Mouse (Mus musculus): Measurements from ENCODE around the gene Hist1h3f. TPM values are rescaled to one million over a fixed set of nuclear protein-coding genes. Genes with fewer than 3 reads are reported as not detected.
"Not testable (repeated sequence)": the region's sequence is repeated elsewhere in the genome, so short reads cannot be mapped to it uniquely, and the experiment has no call there.

Gene Hist1h3f
- polyA plus RNA-seq, 1 experiment from 2014 or later = 0.71 TPM

GRCm38 (mm10) chr13:23561883-23562659 lies 18.2 kb downstream of the Hist1h3f start, which contains the start of gene Hist1h3e:
Gene Hist1h3e (minus strand): TSS chr13:23562369.
- not testable (repeated sequence) for H3K4me1 ChIP-seq (ENCODE audit: control insufficient read depth, insufficient read depth, low read length); H3K27me3 ChIP-seq (replicated peaks; ENCODE audit: control insufficient read depth, insufficient read depth, low read length); H3K36me3 ChIP-seq (ENCODE audit: control insufficient read depth, insufficient read depth, low read length); H3K9me3 ChIP-seq (ENCODE audit: control insufficient read depth, low read length)
- Histone ChIP-seq H3K9ac (ENCODE audit: low read depth, low read length) (peak within 1 kb of the TSS; percentile 63), H3K4me3 (ENCODE audit: low read depth, low read length) (peak within 1 kb of the TSS; percentile 42), H3K27ac (replicated peaks; ENCODE audit: low read depth, low read length) (peak within 1 kb of the TSS; percentile 98), H3K4me2 (ENCODE audit: low read depth, low read length) (peak within 1 kb of the TSS; percentile 70)
- DNase-seq (ENCODE audit: low spot score) (peak; percentile 99), ATAC-seq (ENCODE audit: low read depth) (peak; percentile 93)
- WGBS = 0% methylated on average over 35 of the region's 67 CpGs

GRCm38 (mm10) chr13:23562699-23563462 lies 19.0 kb downstream of the Hist1h3f start:
- DNase-seq (ENCODE audit: low spot score) (peak; percentile 91), ATAC-seq (ENCODE audit: low read depth) (peak; percentile 45)
- H3K4me2 ChIP-seq (ENCODE audit: low read depth, low read length) = peak overlapping the region; percentile 70
- peak overlapping the region; percentile 42 for H3K4me3 ChIP-seq (ENCODE audit: low read depth, low read length)
- H3K27ac ChIP-seq (replicated peaks; ENCODE audit: low read depth, low read length) = peak overlapping the region; percentile 98
- no peaks in the 10 kb centered on the region for H3K27me3 ChIP-seq (replicated peaks; ENCODE audit: control insufficient read depth, insufficient read depth, low read length)
- peak overlapping the region; percentile 63 for H3K9ac ChIP-seq (ENCODE audit: low read depth, low read length)
- no peaks in the 10 kb centered on the region for H3K36me3 ChIP-seq (ENCODE audit: control insufficient read depth, insufficient read depth, low read length)
- H3K9me3 ChIP-seq (ENCODE audit: control insufficient read depth, low read length) = no peaks in the 10 kb centered on the region
- 3% methylated on average over 18 of the region's 18 CpGs for WGBS
- H3K4me1 ChIP-seq (ENCODE audit: control insufficient read depth, insufficient read depth, low read length) = no peaks in the 10 kb centered on the region

GRCm38 (mm10) chr13:23564482-23564881 lies 20.6 kb downstream of the Hist1h3f start:
- Histone ChIP-seq H3K9me3 (ENCODE audit: control insufficient read depth, low read length) (no peaks in the 10 kb centered on the region), H3K36me3 (ENCODE audit: control insufficient read depth, insufficient read depth, low read length) (no peaks in the 10 kb centered on the region), H3K4me2 (ENCODE audit: low read depth, low read length) (no peak overlapping the region), H3K27me3 (replicated peaks; ENCODE audit: control insufficient read depth, insufficient read depth, low read length) (no peaks in the 10 kb centered on the region), H3K9ac (ENCODE audit: low read depth, low read length) (no peak overlapping the region), H3K4me3 (ENCODE audit: low read depth, low read length) (no peak overlapping the region), H3K4me1 (ENCODE audit: control insufficient read depth, insufficient read depth, low read length) (no peaks in the 10 kb centered on the region), H3K27ac (replicated peaks; ENCODE audit: low read depth, low read length) (peak overlapping the region; percentile 98)
- WGBS = 89% methylated on average over 2 of the region's 2 CpGs
- DNase-seq (ENCODE audit: low spot score) (no peak), ATAC-seq (ENCODE audit: low read depth) (no peak)

- peak overlapping the region; percentile 94 for H3K27ac ChIP-seq (replicated peaks; ENCODE audit: low read depth, low read length)
- not testable (repeated sequence) for H3K9me3 ChIP-seq (ENCODE audit: control insufficient read depth, low read length); H3K27me3 ChIP-seq (replicated peaks; ENCODE audit: control insufficient read depth, insufficient read depth, low read length); H3K36me3 ChIP-seq (ENCODE audit: control insufficient read depth, insufficient read depth, low read length); H3K4me1 ChIP-seq (ENCODE audit: control insufficient read depth, insufficient read depth, low read length)
- H3K4me3 ChIP-seq (ENCODE audit: low read depth, low read length) = peak overlapping the region; percentile 52
- peak; percentile 58 for DNase-seq (ENCODE audit: low spot score)
- 2% methylated on average over 11 of the region's 41 CpGs for WGBS
- H3K9ac ChIP-seq (ENCODE audit: low read depth, low read length) = peak overlapping the region; percentile 57
- peak overlapping the region; percentile 75 for H3K4me2 ChIP-seq (ENCODE audit: low read depth, low read length)
- peak; percentile 2; the same call in 1 of the 2 replicates for ATAC-seq (ENCODE audit: low read depth)
Measured at GRCm38 (mm10) chr13:23570261-23571021, 26.6 kb downstream of the Hist1h3f start.

GRCm38 (mm10) chr13:23571022-23571503 lies 27.2 kb downstream of the Hist1h3f start, which contains the start of the genes Hist1h2ae and Hist1h2bg:
Gene Hist1h2ae (minus strand): TSS chr13:23571220.
Gene Hist1h2bg (plus strand): TSS chr13:23571396.
- 0 out of 2 replicates have a peak, but pooled peaks cover 4% of the 10 kb centered on the region for H3K4me1 ChIP-seq (ENCODE audit: control insufficient read depth, insufficient read depth, low read length)
- H3K4me2 ChIP-seq (ENCODE audit: low read depth, low read length) = peak within 1 kb of the TSS; percentile 75
- peak; percentile 98 for DNase-seq (ENCODE audit: low spot score)
- WGBS = under 1% methylated on average over 18 of the region's 18 CpGs
- H3K9ac ChIP-seq (ENCODE audit: low read depth, low read length) = peak within 1 kb of the TSS; percentile 76
- no peaks in the 10 kb centered on the region for H3K36me3 ChIP-seq (ENCODE audit: control insufficient read depth, insufficient read depth, low read length)
- peak within 1 kb of the TSS; percentile 52 for H3K4me3 ChIP-seq (ENCODE audit: low read depth, low read length)
- no peaks in the 10 kb centered on the region for H3K27me3 ChIP-seq (replicated peaks; ENCODE audit: control insufficient read depth, insufficient read depth, low read length)
- H3K27ac ChIP-seq (replicated peaks; ENCODE audit: low read depth, low read length) = peak within 1 kb of the TSS; percentile 95
- peak; percentile 90 for ATAC-seq (ENCODE audit: low read depth)
- H3K9me3 ChIP-seq (ENCODE audit: control insufficient read depth, low read length) = no peaks in the 10 kb centered on the region

GRCm38 (mm10) chr13:23571504-23572217 lies 27.8 kb downstream of the Hist1h3f start:
- H3K27me3 ChIP-seq (replicated peaks; ENCODE audit: control insufficient read depth, insufficient read depth, low read length); ATAC-seq (ENCODE audit: low read depth); H3K9me3 ChIP-seq (ENCODE audit: control insufficient read depth, low read length); H3K4me1 ChIP-seq (ENCODE audit: control insufficient read depth, insufficient read depth, low read length); H3K36me3 ChIP-seq (ENCODE audit: control insufficient read depth, insufficient read depth, low read length): not testable (repeated sequence)
- DNase-seq (ENCODE audit: low spot score) = peak; percentile 26
- Histone ChIP-seq H3K27ac (replicated peaks; ENCODE audit: low read depth, low read length) (peak overlapping the region; percentile 95), H3K9ac (ENCODE audit: low read depth, low read length) (peak overlapping the region; percentile 76), H3K4me3 (ENCODE audit: low read depth, low read length) (peak overlapping the region; percentile 52), H3K4me2 (ENCODE audit: low read depth, low read length) (peak overlapping the region; percentile 75)
- under 1% methylated on average over 11 of the region's 34 CpGs for WGBS

GRCm38 (mm10) chr13:23572218-23573033 lies 28.6 kb downstream of the Hist1h3f start:
- H3K36me3 ChIP-seq (ENCODE audit: control insufficient read depth, insufficient read depth, low read length) = no peaks in the 10 kb centered on the region
- DNase-seq (ENCODE audit: low spot score) = no peak

More at GRCm38 (mm10) chr13:23572218-23573033, 28.6 kb downstream of the Hist1h3f start:
- ATAC-seq (ENCODE audit: low read depth) = no peak
- H3K9ac ChIP-seq (ENCODE audit: low read depth, low read length) = peak overlapping the region; percentile 76
- H3K27me3 ChIP-seq (replicated peaks; ENCODE audit: control insufficient read depth, insufficient read depth, low read length) = no peaks in the 10 kb centered on the region
- H3K4me2 ChIP-seq (ENCODE audit: low read depth, low read length) = peak overlapping the region; percentile 75
- H3K9me3 ChIP-seq (ENCODE audit: control insufficient read depth, low read length) = no peaks in the 10 kb centered on the region
- WGBS = 33% methylated on average over 2 of the region's 2 CpGs
- H3K4me1 ChIP-seq (ENCODE audit: control insufficient read depth, insufficient read depth, low read length) = peaks cover 16% of the 10 kb centered on the region
- peak overlapping the region; percentile 95 for H3K27ac ChIP-seq (replicated peaks; ENCODE audit: low read depth, low read length)
- peak overlapping the region; percentile 52 for H3K4me3 ChIP-seq (ENCODE audit: low read depth, low read length)

Data from embryonic facial prominence, embryonic 14.5 days (tissue).